Mouse (Mus musculus) forebrain, embryonic 14.5 days (tissue): ENCODE data around the gene Rab11fip5. TPM values are rescaled to one million over a fixed set of nuclear protein-coding genes. Genes with fewer than 3 reads are reported as not detected.

ENCODE experiments used
- ATAC-seq: fragments of 200-750 bp; cut with Nextera tagmentation; 2 replicates; pipeline ENCODE4 v1.8.0; 2017; ENCODE audit warnings: mild to moderate bottlenecking, moderate library complexity
- DNase-seq: peaks from one replicate; pipeline ENCODE4 v3.0.0-alpha.2; 2015; ENCODE audit warnings: low spot score
- H3K27ac ChIP-seq: fragments of 300-500 bp; sonication (generic); 2 replicates; pipeline ENCODE4 v1.5.1; 2014; ENCODE audit warnings: low read depth, mild to moderate bottlenecking, control low read depth, low read length, moderate library complexity
- H3K27me3 ChIP-seq: fragments of 300-500 bp; sonication (generic); replicated peaks from 2 replicates; pipeline ENCODE4 v1.6.1; 2014; ENCODE audit warnings: low read length, control low read depth, mixed read lengths; ENCODE audit not compliant: control insufficient read depth, insufficient read depth
- H3K36me3 ChIP-seq: fragments of 300-500 bp; sonication (generic); 2 replicates; pipeline ENCODE4 v1.6.1; 2014; ENCODE audit warnings: low read length, control low read depth; ENCODE audit not compliant: control insufficient read depth, insufficient read depth
- H3K4me1 ChIP-seq: fragments of 300-500 bp; sonication (generic); 2 replicates; pipeline ENCODE4 v1.6.1; 2014; ENCODE audit warnings: antibody characterized with exemption, low read length, control low read depth; ENCODE audit not compliant: control insufficient read depth, insufficient read depth
- H3K4me2 ChIP-seq: fragments of 300-500 bp; sonication (generic); 2 replicates; pipeline ENCODE4 v1.6.1; 2014; ENCODE audit warnings: mild to moderate bottlenecking, control low read depth, low read length
- H3K4me3 ChIP-seq: fragments of 300-500 bp; sonication (generic); 2 replicates; pipeline ENCODE4 v1.5.1; 2014; ENCODE audit warnings: low read depth, low read length, control low read depth
- H3K9ac ChIP-seq: fragments of 300-500 bp; sonication (generic); 2 replicates; pipeline ENCODE4 v1.6.1; 2014; ENCODE audit warnings: mild to moderate bottlenecking, low read length, control low read depth, moderate library complexity
- H3K9me3 ChIP-seq: fragments of 300-500 bp; sonication (generic); replicated peaks from 2 replicates; pipeline ENCODE4 v1.6.1; 2016; ENCODE audit warnings: low read length, control low read depth, mixed read lengths; ENCODE audit not compliant: control insufficient read depth
- WGBS: fragments of 180-500 bp; shearing (Covaris S2); extraction: QIAGEN DNeasy Blood & Tissue Kit; methylation state at CpG from one replicate; pipeline ENCODE4 v1.1.7; 2014; 5-methylcytosine and 5-hydroxymethylcytosine counted together
- polyA plus RNA-seq: library from polyadenylated mRNA; unstranded; fragments of >200 nt; fragmentation: Nextera tagmentation; extraction: Ambion mirVana; gene quantifications from 2 replicates; pipeline ENCODE4 v1.2.1, GENCODE M21; 2014

The Rab11fip5 gene
- polyA plus RNA-seq, 1 experiment from 2014 or later = 9.2 TPM

DNA sequence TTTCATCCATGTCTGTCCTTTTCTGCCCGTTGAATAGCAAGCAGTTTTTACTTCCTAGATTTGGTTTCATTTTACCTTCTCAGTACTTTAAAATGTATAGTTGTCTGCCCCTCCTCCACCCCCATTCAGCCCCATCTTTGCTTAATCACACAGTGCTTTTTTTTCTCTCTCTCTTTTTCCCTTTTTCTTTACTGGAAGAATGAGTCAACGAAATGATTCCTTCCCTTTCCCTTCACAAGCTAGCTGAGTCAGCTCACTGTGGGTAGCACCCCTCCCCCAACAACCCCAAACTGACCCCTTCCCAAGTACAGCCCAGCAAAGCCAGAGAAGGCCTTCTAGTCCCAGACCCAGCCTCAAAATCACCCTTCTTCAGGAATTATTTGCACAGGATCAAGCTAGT, 49.3 kb downstream of the Rab11fip5 start:
- ATAC-seq (no peak), DNase-seq (no peak)
- Histone ChIP-seq H3K4me3 (no peak overlapping the region), H3K9ac (no peak overlapping the region), H3K4me1 (no peaks in the 10 kb centered on the region), H3K27ac (no peak overlapping the region), H3K9me3 (no peaks in the 10 kb centered on the region), H3K27me3 (no peaks in the 10 kb centered on the region), H3K4me2 (no peak overlapping the region), H3K36me3 (no peaks in the 10 kb centered on the region)
- 28% methylated on average over 2 of the region's 2 CpGs for WGBS

DNA sequence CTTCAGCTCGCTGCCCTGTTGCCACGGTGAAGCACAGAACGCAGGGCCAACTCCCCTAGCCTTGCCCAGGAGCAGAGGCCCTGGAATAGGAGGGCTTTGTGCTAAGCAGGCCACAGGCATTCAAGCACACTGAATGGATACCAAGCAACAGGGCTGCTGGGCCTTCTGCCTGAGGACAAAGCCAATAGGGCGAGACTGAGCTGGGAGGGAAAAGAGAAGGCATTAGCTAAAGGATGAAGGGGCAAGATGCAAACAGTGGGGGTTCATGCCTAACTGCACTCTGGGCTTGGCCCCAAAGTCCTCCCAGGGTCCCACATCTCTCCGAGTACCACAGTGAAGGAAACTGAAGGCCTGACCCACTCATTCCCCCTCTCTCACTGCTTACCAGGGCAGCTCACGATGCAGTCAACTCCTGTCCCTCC, 54.0 kb downstream of the Rab11fip5 start:
- Histone ChIP-seq H3K4me2 (no peak overlapping the region), H3K27ac (peak overlapping the region; percentile 63), H3K9me3 (no peaks in the 10 kb centered on the region), H3K27me3 (no peaks in the 10 kb centered on the region), H3K36me3 (0 out of 2 replicates have a peak, but pooled peaks cover 3% of the 10 kb centered on the region), H3K4me1 (no peaks in the 10 kb centered on the region), H3K4me3 (no peak overlapping the region), H3K9ac (no peak overlapping the region)
- DNase-seq (peak; percentile 84), ATAC-seq (peak; percentile 94)
- WGBS = 6% methylated on average over 6 of the region's 6 CpGs

DNA sequence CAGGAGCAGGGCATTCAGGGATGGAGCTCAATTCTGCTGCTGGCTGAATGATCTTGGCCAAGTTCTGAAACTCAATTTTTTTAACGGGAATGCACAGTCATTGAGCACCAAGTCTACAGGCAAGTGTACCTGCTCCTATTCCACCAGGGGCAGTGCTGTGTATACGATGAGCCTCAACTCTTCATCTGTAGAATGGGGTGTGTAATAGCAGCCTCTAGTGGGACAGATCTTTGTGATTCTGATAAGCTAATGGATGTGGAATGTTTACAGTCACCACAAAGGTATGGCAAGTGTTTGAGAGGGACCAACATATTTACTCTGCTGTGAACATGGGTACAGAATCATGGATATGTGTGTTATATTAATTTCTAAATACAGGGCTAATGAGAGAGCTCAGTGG, 58.2 kb downstream of the Rab11fip5 start:
- 89% methylated on average over 2 of the region's 2 CpGs for WGBS
- DNase-seq (no peak), ATAC-seq (no peak)
- Histone ChIP-seq H3K4me1 (peaks cover 11% of the 10 kb centered on the region), H3K27me3 (no peaks in the 10 kb centered on the region), H3K4me3 (no peak overlapping the region), H3K9ac (no peak overlapping the region), H3K27ac (no peak overlapping the region), H3K9me3 (no peaks in the 10 kb centered on the region), H3K4me2 (no peak overlapping the region), H3K36me3 (0 out of 2 replicates have a peak, but pooled peaks cover 3% of the 10 kb centered on the region)

GRCm38 (mm10) chr6:85314064-85314798, 60.2 kb downstream of the Rab11fip5 start:
- peak; percentile 62 for ATAC-seq
- 0 out of 2 replicates have a peak overlapping the region, but pooled peaks have one; percentile 13 for H3K4me2 ChIP-seq

DNA sequence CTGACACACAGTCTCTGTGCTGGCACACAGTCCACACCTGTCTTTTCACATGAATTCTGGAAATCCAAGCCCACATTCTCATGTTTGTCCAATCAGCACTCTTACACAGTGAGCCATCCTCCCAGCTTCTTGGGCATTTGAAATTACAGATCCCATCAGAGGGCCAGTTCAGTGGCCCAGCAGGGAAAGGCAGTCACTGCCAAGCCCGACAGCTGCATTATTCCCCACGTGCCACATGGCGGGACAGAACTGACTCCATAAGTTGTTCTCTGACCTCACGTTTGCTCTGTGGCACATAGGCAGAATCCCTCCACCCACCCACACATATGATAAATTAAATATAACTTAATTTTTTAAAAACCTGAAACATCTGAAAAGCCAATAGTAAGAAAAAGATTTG, 66.5 kb downstream of the Rab11fip5 start:
- H3K36me3 ChIP-seq = no peaks in the 10 kb centered on the region
- 78% methylated on average over 4 of the region's 4 CpGs for WGBS
- no peaks in the 10 kb centered on the region for H3K9me3 ChIP-seq
- no peak for ATAC-seq
- no peak for DNase-seq
- no peak overlapping the region for H3K9ac ChIP-seq
- no peak overlapping the region for H3K27ac ChIP-seq
- no peak overlapping the region for H3K4me3 ChIP-seq
- no peaks in the 10 kb centered on the region for H3K27me3 ChIP-seq
- H3K4me2 ChIP-seq = no peak overlapping the region
- H3K4me1 ChIP-seq = peaks cover 5% of the 10 kb centered on the region; the same call in 1 of the 2 replicates

More at GRCm38 (mm10) chr6:85314064-85314798, 60.2 kb downstream of the Rab11fip5 start:
- Histone ChIP-seq H3K4me3 (no peak overlapping the region), H3K27me3 (no peaks in the 10 kb centered on the region), H3K9me3 (no peaks in the 10 kb centered on the region), H3K27ac (peak overlapping the region; percentile 73), H3K36me3 (0 out of 2 replicates have a peak, but pooled peaks cover 3% of the 10 kb centered on the region), H3K9ac (peak overlapping the region; percentile 32), H3K4me1 (peaks cover 11% of the 10 kb centered on the region)
- peak; percentile 59 for DNase-seq
- 21% methylated on average over 9 of the region's 9 CpGs for WGBS

- H3K4me2 ChIP-seq = no peak overlapping the region
- H3K4me3 ChIP-seq = no peak overlapping the region
- H3K9me3 ChIP-seq = no peaks in the 10 kb centered on the region
- H3K36me3 ChIP-seq = no peaks in the 10 kb centered on the region
- H3K27me3 ChIP-seq = no peaks in the 10 kb centered on the region
- H3K9ac ChIP-seq = no peak overlapping the region
- DNase-seq (no peak), ATAC-seq (no peak)
- WGBS = 96% methylated on average over 3 of the region's 3 CpGs
- H3K27ac ChIP-seq = no peak overlapping the region
- peaks cover 13% of the 10 kb centered on the region for H3K4me1 ChIP-seq
These were observed 68.1 kb downstream of the Rab11fip5 start for GRCm38 (mm10) chr6:85306375-85306774.

DNA sequence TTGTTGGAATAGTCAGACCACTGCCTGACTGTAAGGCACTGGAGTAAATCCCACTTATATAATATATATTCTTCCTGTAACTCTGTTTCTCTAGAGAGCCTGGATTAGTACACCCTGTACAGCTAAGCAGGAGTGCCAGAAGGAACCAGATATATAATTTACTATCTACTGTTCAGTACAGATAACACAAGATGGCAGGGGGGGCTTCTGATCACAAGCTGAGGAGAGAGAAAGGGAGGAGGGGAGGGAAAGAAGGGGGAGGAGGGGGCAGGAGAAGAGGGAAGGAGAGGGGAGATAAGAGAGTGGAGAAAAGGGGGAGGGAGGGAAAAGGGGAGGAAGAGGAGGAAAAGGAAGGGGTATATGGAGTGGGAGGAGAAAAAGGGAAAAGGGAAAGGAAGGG, 68.6 kb downstream of the Rab11fip5 start:
- peaks cover 13% of the 10 kb centered on the region for H3K4me1 ChIP-seq
- DNase-seq (no peak), ATAC-seq (no peak)
- no peaks in the 10 kb centered on the region for H3K27me3 ChIP-seq
- H3K4me3 ChIP-seq = no peak overlapping the region
- no peaks in the 10 kb centered on the region for H3K36me3 ChIP-seq
- no peak overlapping the region for H3K27ac ChIP-seq
- H3K4me2 ChIP-seq = no peak overlapping the region
- H3K9ac ChIP-seq = no peak overlapping the region
- H3K9me3 ChIP-seq = no peaks in the 10 kb centered on the region

DNA sequence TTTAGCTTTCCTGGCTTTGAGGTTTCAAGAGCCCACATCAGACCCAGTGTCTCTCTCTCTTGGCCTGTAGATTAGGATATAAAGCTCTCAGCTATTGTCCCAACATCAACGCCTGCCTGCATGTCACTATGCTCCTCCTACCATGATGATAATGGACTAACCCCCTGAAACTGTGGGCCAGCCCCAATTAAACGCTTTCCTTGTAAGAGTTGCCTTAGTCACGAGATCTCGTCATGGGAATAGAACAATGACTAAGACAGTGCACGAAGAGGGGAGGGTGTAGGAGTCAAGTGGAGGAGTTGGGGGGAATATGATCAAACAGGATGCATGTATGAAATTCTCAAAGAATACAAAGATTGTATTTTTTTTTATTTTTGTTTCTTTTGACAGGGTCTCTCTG, 69.5 kb downstream of the Rab11fip5 start:
- Histone ChIP-seq H3K9me3 (no peaks in the 10 kb centered on the region), H3K4me3 (no peak overlapping the region), H3K36me3 (no peaks in the 10 kb centered on the region), H3K9ac (no peak overlapping the region), H3K27me3 (no peaks in the 10 kb centered on the region), H3K4me1 (peaks cover 13% of the 10 kb centered on the region), H3K4me2 (no peak overlapping the region), H3K27ac (no peak overlapping the region)
- ATAC-seq (no peak), DNase-seq (no peak)
- WGBS = 20% methylated on average over 5 of the region's 5 CpGs

- Histone ChIP-seq H3K4me2 (peak overlapping the region; percentile 20; the same call in 1 of the 2 replicates), H3K4me1 (peaks cover 13% of the 10 kb centered on the region), H3K9ac (no peak overlapping the region; the same call in 1 of the 2 replicates), H3K9me3 (no peaks in the 10 kb centered on the region), H3K36me3 (no peaks in the 10 kb centered on the region), H3K27ac (peak overlapping the region; percentile 81), H3K4me3 (no peak overlapping the region), H3K27me3 (no peaks in the 10 kb centered on the region)
- WGBS = 20% methylated on average over 3 of the region's 3 CpGs
- ATAC-seq = peak; percentile 87
- DNase-seq = peak; percentile 93
These were observed 71.9 kb downstream of the Rab11fip5 start for GRCm38 (mm10) chr6:85302326-85303055.
